Mouse (Mus musculus) G1E (cell line): ENCODE measurements around the gene Cnih4. TPM values are rescaled to one million over a fixed set of nuclear protein-coding genes. Genes with fewer than 3 reads are reported as not detected.

Experiments
- ATAC-seq: 2 replicates; pipeline ENCODE4 v1.8.0; 2016; ENCODE audit warnings: mild to moderate bottlenecking; ENCODE audit not compliant: insufficient number of reproducible peaks, poor library complexity, low FRiP score, severe bottlenecking; ENCODE audit errors: extremely low read depth
- DNase-seq: peaks from one replicate; pipeline ENCODE4 v3.0.0; 2012; ENCODE audit warnings: low spot score
- H3K27me3 ChIP-seq: 2 replicates; pipeline ENCODE4 v1.6.1; 2012; ENCODE audit warnings: mild to moderate bottlenecking, low read length, inconsistent platforms; ENCODE audit not compliant: insufficient read depth
- H3K36me3 ChIP-seq: replicated peaks from 2 replicates; pipeline ENCODE3; 2012; ENCODE audit warnings: mild to moderate bottlenecking, inconsistent platforms
- H3K4me1 ChIP-seq: 2 replicates; pipeline ENCODE4 v1.6.1; 2012; ENCODE audit warnings: low read depth, low read length, inconsistent platforms, mixed read lengths; ENCODE audit not compliant: insufficient read depth
- H3K4me3 ChIP-seq: 2 replicates; pipeline ENCODE4 v1.5.1; 2012; ENCODE audit warnings: low read depth, mild to moderate bottlenecking, inconsistent platforms, low read length, moderate library complexity, mixed read lengths
- H3K9me3 ChIP-seq: replicated peaks from 2 replicates; pipeline ENCODE4 v1.6.1; 2012; ENCODE audit warnings: inconsistent platforms
- CTCF ChIP-seq: IDR thresholded peaks from 2 replicates; pipeline ENCODE4 v1.5.1; 2012; ENCODE audit warnings: low read depth, low read length, inconsistent platforms, mixed read lengths
- GATA1 ChIP-seq: IDR thresholded peaks from 2 replicates; pipeline ENCODE4 v1.6.1; 2012; ENCODE audit warnings: borderline replicate concordance, low read length, inconsistent platforms, mixed read lengths
- GATA2 ChIP-seq: IDR thresholded peaks from 2 replicates; pipeline ENCODE4 v1.6.1; 2012; ENCODE audit warnings: low read depth, low read length, inconsistent platforms, borderline replicate concordance
- POLR2AphosphoS5 ChIP-seq: IDR thresholded peaks from 2 replicates; pipeline ENCODE4 v1.6.1; 2012; ENCODE audit warnings: low read depth, low read length, inconsistent platforms; ENCODE audit not compliant: insufficient replicate concordance
- TAL1 ChIP-seq: conservative IDR thresholded peaks from 2 replicates; pipeline ENCODE4 v1.6.1; 2012; ENCODE audit warnings: low read depth, low read length, inconsistent platforms, mixed read lengths
- polyA plus RNA-seq: library from polyadenylated mRNA; stranded (reverse); fragments of >175 nt; gene quantifications from 2 replicates; pipeline ENCODE4 v1.2.3, GENCODE M21; 2012
- total RNA-seq, 2 experiments: library from RNA; stranded (forward) in 1 of 2; stranded (reverse) in 1 of 2; fragments of 200-1000 nt in 1 of 2; fragments of >200 nt in 1 of 2; fragmentation: Nextera tagmentation in 1 of 2; gene quantifications; 2 replicates each; pipeline ENCODE4 v1.2.3; 2014 to 2017

The Cnih4 gene
- total and polyA plus RNA-seq, 3 experiments: 5.9 to 56.2 (median 55.8) TPM

DNA sequence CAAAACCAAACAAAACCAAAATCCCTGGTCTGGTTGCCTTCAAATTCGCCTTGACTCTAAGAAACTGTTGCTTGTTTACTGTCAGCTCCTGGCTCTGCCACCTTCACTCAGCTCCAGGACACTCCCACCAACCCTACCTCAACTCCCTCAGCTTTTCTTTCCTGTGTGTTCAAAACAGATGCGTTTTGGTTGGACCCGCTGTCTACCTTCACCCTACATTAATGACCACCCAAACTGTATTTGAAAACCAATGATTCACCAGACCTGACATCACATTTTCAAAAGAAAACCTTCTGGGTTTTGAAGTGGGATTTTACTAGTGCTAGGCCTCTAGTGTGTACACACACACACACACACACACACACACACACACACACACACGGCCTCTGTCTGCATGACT is 65.7 kb downstream of the Cnih4 start:
- TF ChIP-seq GATA2: no peak
- no peak for TF ChIP-seq TAL1
- DNase-seq (no peak), ATAC-seq (no peak)
- peaks cover 40% of the 10 kb centered on the region for H3K4me1 ChIP-seq
- H3K4me3 ChIP-seq: peak overlapping the region; percentile 87
- H3K27me3 ChIP-seq: no peaks in the 10 kb centered on the region
- H3K9me3 ChIP-seq: no peaks in the 10 kb centered on the region
- peaks cover 34% of the 10 kb centered on the region for H3K36me3 ChIP-seq

DNA sequence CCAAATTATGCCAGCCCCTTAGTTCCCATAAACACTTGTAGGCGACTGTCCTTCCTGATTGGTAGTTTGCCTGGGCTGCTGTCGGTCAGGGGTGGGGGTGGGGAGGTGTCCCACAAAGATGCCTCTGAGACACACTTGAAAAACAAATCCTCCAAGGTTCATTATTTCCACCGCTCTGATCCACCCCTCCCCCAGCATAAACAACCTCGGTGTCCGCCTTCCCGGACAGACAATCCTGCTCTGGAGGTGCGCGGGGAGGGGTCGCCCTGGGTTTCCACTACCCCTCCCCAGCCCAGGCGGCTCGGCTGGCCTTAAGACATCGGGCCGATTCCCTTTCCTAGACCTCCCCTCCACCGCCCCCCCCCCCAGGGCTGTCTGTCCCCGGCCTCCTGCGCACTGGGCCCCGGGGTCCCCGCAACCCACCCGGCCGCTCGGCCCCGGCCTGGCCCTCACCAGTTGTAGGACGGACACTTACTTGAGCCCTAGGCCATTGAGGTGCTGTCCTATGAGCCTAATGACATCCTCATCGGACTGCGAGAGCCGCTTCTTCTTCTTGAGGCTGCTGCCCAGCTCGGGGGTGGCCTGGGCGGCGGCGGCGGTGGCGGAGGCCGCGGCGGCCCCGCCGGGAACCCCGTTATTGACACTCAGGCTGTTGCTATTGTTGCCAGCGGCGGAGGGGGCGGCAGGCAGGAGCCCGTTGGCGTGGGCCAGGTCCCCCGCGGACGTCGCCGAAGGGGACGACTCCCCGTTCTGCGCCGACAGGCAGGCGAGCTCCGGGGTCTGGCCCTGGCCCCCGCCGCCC is 66.3 kb downstream of the Cnih4 start:
- Histone ChIP-seq H3K4me1 (peaks cover 43% of the 10 kb centered on the region), H3K4me3 (peak overlapping the region; percentile 87), H3K9me3 (no peaks in the 10 kb centered on the region), H3K36me3 (peaks cover 33% of the 10 kb centered on the region), H3K27me3 (no peaks in the 10 kb centered on the region)
- TF ChIP-seq GATA1: no peak
- no peak for TF ChIP-seq CTCF
- TF ChIP-seq POLR2AphosphoS5: no peak
- TF ChIP-seq GATA2: no peak
- no peak for TF ChIP-seq TAL1
- peak; percentile 39 for DNase-seq
- no peak for ATAC-seq

DNA sequence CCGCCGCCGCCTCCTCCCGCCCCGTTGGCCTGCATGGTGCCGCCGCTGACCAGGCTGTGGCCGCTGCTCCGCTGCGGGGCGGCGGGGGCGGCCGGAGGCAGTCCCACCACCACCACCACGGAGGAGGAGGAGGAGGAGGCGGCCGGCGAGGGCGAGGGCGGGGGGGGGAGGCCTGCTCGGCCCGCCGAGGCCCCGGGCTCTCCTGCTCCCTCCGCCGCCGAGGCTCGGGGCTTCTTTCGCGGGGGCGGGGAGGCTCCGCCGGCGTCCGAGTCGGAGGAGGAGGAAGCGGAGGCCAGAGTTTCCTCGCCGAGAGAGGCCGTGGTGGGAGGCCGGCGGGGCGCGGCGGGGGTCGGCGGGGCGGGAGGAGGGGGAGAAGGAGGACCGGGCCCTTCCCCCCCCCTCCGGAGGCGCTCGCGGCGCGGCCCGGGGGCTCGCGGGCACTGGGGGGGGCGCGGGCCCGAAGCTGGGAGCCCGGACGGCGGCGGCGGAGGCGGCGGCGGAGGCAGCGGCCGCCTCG is 67.0 kb downstream of the Cnih4 start:
- Histone ChIP-seq H3K9me3 (no peaks in the 10 kb centered on the region), H3K4me3 (peak overlapping the region; percentile 87), H3K36me3 (peaks cover 34% of the 10 kb centered on the region), H3K27me3 (no peaks in the 10 kb centered on the region), H3K4me1 (peaks cover 50% of the 10 kb centered on the region)
- ATAC-seq (no peak), DNase-seq (no peak)
- TF ChIP-seq GATA1: no peak
- TF ChIP-seq TAL1: no peak
- TF ChIP-seq GATA2: no peak
- no peak for TF ChIP-seq POLR2AphosphoS5
- no peak for TF ChIP-seq CTCF

DNA sequence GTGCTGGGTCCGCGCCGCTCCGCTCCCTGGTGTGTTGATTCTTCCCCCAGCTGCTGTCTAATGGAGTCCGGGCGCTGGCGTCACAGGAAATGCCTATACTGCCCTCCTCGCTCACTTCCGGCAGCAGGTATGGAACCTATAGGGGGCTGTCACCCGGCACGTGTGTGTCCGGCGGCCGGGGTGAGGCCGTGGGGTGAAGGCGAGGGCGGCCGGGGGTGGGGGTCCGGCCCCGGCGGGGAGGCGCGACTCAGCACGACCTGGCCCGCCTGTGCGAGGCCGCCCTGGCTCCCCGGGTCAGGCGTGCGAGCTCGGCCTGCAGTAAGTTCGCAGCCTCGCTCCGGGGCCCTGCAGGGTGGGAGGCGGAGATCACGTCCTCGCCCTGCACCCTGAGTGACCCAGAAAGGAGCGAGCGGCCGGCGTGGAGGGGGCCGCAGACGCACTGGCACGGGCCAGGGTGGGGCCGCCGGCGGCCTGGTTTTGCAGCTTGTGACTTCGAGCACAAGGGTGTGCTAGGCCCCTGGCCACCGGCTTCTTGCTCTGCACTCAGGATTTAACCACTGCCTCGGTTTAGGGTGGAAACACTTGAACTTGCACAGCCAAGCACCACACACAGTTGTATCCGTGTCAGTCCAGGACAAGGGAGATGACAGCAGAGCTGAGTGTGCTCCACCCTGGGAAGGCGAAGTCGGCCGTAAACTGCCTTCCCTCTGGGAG is 67.6 kb downstream of the Cnih4 start, which contains the start of gene Wdr26:
TSS of gene Wdr26 (minus strand) at position 82 of the 714 bp plus-strand sequence.
- TF ChIP-seq POLR2AphosphoS5: no peak
- H3K9me3 ChIP-seq: no peaks in the 10 kb centered on the region
- H3K27me3 ChIP-seq: no peaks in the 10 kb centered on the region
- H3K4me1 ChIP-seq: peaks cover 54% of the 10 kb centered on the region
- H3K36me3 ChIP-seq: peaks cover 29% of the 10 kb centered on the region
- ATAC-seq (peak; percentile 84), DNase-seq (peak; percentile 88)
- peak within 1 kb of the TSS; percentile 87 for H3K4me3 ChIP-seq

DNA sequence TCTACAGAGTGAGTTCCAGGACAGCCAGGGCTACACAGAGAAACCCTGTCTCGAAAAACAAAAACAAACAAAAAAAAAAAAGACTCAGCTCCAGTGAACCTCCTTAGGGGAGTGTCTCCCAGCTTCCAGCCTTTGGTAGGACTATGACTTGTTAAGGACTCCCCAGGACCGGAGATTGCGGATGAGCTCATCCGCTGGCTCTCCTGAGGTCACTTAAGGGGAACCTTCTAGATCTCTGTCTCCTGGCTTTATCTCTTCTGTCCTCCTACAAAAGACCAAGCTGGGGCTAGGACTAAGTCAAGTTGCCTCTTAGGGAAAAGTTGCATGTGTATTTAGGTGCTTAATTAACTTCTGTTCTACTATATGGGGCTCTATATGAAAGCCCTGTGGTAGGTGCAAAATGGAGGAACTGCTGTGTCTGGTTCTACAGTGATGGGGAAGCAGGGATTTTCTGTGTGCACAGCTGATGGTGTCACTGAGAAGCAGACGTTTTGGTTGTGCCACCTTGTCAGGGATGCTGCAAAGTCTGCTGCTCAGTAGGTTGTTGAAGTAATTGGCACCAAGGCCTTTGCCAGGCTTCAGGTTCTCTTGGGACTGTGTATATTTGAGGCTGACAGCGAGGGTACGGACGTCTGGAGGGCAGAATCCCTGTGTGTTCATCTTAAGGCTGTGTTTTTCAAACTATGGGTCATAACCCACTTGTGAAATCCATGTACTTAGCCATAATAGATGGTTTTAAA is 70.0 kb downstream of the Cnih4 start:
- no peak for TF ChIP-seq TAL1
- no peak for TF ChIP-seq CTCF
- TF ChIP-seq POLR2AphosphoS5: no peak
- no peak for TF ChIP-seq GATA2
- no peak for TF ChIP-seq GATA1
- peaks cover 24% of the 10 kb centered on the region for H3K36me3 ChIP-seq
- ATAC-seq (no peak), DNase-seq (no peak)
- H3K9me3 ChIP-seq: no peaks in the 10 kb centered on the region
- no peaks in the 10 kb centered on the region for H3K27me3 ChIP-seq
- no peak overlapping the region for H3K4me3 ChIP-seq
- peaks cover 52% of the 10 kb centered on the region for H3K4me1 ChIP-seq

DNA sequence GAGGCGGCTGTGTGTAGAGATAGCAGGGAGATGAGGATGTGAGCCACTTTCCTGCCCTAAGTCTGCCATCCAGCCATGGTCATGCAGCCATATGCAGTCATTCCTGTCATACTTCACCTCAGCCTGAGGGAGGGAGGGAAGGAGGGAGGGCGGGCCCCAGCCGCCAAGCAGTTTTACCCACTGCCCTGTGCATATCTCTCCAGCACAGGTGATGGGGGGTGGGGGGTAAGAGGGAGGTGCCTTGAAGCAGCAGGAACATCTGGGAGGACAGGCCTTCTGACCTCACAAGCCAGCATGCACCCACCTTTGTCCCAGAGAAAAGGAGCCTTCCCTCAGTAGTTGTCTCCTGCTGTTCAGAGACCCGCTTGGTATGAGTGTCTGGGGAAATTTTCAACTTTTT is 71.8 kb downstream of the Cnih4 start:
- DNase-seq: peak; percentile 32
- Histone ChIP-seq H3K27me3 (no peaks in the 10 kb centered on the region), H3K9me3 (no peaks in the 10 kb centered on the region), H3K36me3 (peaks cover 23% of the 10 kb centered on the region), H3K4me3 (peak overlapping the region; percentile 55; the same call in 1 of the 2 replicates), H3K4me1 (peaks cover 40% of the 10 kb centered on the region)
- peak; percentile 35; the same call in 1 of the 2 replicates for ATAC-seq
- TF ChIP-seq TAL1 (peak; percentile 50), GATA2 (no peak)

Other genes with a start within 250 kb of the Cnih4 start
- 22.7 and 24.8 TPM in 2 replicates for gene Pycr2, start 240.4 kb upstream of the Cnih4 start, total RNA-seq (2014; fragmentation: Nextera tagmentation)
- 23.2 and 26.4 TPM in 2 replicates for gene Pycr2, start 240.4 kb upstream of the Cnih4 start, total RNA-seq (2017)
- 122 and 154 TPM in 2 replicates for gene Pycr2, start 240.4 kb upstream of the Cnih4 start, polyA plus RNA-seq
- gene Lefty1, start 209.7 kb upstream of the Cnih4 start, total RNA-seq (2014; fragmentation: Nextera tagmentation): not detected in 2 replicates
- not detected in 2 replicates for gene Lefty1, start 209.7 kb upstream of the Cnih4 start, total RNA-seq (2017)
- 0.08 TPM in 1 of 2 replicates, not detected in the other for gene Lefty1, start 209.7 kb upstream of the Cnih4 start, polyA plus RNA-seq
- gene Tmem63a, start 202.3 kb upstream of the Cnih4 start, total RNA-seq (2014; fragmentation: Nextera tagmentation): 3.2 and 4.3 TPM in 2 replicates
- gene Tmem63a, start 202.3 kb upstream of the Cnih4 start, total RNA-seq (2017): 2.8 and 3.1 TPM in 2 replicates
- gene Tmem63a, start 202.3 kb upstream of the Cnih4 start, polyA plus RNA-seq: 2.8 and 3.4 TPM in 2 replicates
- gene Ephx1, start 123.8 kb upstream of the Cnih4 start, total RNA-seq (2014; fragmentation: Nextera tagmentation): not detected in 2 replicates
- gene Ephx1, start 123.8 kb upstream of the Cnih4 start, total RNA-seq (2017): not detected in 2 replicates
- not detected in 2 replicates for gene Ephx1, start 123.8 kb upstream of the Cnih4 start, polyA plus RNA-seq
- not detected in 2 replicates for gene 9130409I23Rik, start 93.5 kb upstream of the Cnih4 start, total RNA-seq (2014; fragmentation: Nextera tagmentation)
- gene 9130409I23Rik, start 93.5 kb upstream of the Cnih4 start, total RNA-seq (2017): 0.05 TPM in 1 of 2 replicates, not detected in the other
- gene 9130409I23Rik, start 93.5 kb upstream of the Cnih4 start, polyA plus RNA-seq: not detected in 2 replicates
- gene Nvl, start 489 bp upstream of the Cnih4 start, total RNA-seq (2014; fragmentation: Nextera tagmentation): 104 and 111 TPM in 2 replicates
- 41.0 and 48.0 TPM in 2 replicates for gene Nvl, start 489 bp upstream of the Cnih4 start, total RNA-seq (2017)
- 3.1 and 3.3 TPM in 2 replicates for gene Nvl, start 489 bp upstream of the Cnih4 start, polyA plus RNA-seq
- gene Wdr26, start 67.3 kb downstream of the Cnih4 start, total RNA-seq (2014; fragmentation: Nextera tagmentation): 239 and 297 TPM in 2 replicates
- gene Wdr26, start 67.3 kb downstream of the Cnih4 start, total RNA-seq (2017): 96.4 and 101 TPM in 2 replicates
- 28.1 and 39.9 TPM in 2 replicates for gene Wdr26, start 67.3 kb downstream of the Cnih4 start, polyA plus RNA-seq
- not detected in 2 replicates for gene Cnih3, start 207.9 kb downstream of the Cnih4 start, total RNA-seq (2014; fragmentation: Nextera tagmentation)
- 0.11 TPM in 1 of 2 replicates, not detected in the other for gene Cnih3, start 207.9 kb downstream of the Cnih4 start, total RNA-seq (2017)
- gene Cnih3, start 207.9 kb downstream of the Cnih4 start, polyA plus RNA-seq: not detected in 2 replicates